Mouse (Mus musculus): ENCODE results near the gene Lrrc4.

DNA sequence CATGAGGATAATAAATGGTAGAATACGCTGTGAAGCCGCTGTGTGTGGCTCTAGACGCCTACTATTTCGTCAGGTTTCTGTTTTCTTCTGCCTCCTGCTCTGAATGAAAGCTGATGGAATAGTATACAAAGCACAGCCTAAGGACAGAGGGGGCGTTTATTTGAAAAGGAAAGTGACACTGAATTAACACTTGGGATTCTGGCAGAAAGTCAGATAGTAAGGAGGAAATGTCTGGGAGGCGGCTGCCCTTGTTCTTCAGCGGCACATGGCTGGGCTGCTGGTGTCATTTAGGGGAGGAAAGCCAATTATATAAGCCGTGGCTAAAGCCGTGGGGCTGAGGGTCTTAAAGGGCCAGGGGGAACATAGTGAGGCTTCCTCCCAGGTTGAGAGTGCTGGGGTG, 36.2 kb downstream of the Lrrc4 start:
- TF ChIP-seq POLR2A (IDR thresholded peaks at IDR 0.05; ENCODE audit: borderline replicate concordance, control insufficient read depth, low read depth, low read length) (no peak), CTCF (IDR thresholded peaks at IDR 0.05; ENCODE audit: control insufficient read depth, insufficient read depth, low read length) (no peak)
